Mouse (Mus musculus) olfactory bulb, adult 2 months (tissue): Measurements from ENCODE around the gene Cd3g. TPM values are rescaled to one million over a fixed set of nuclear protein-coding genes. Genes with fewer than 3 reads are reported as not detected.

Experiments
- H3K27ac ChIP-seq: fragments of 200-500 bp; 2 replicates; pipeline ENCODE4 v1.5.1; 2012; ENCODE audit warnings: low read depth, low read length; ENCODE audit not compliant: insufficient read depth
- H3K4me1 ChIP-seq: fragments of 200-500 bp; 2 replicates; pipeline ENCODE4 v1.6.1; 2012; ENCODE audit warnings: low read length; ENCODE audit not compliant: control insufficient read depth, insufficient read depth
- H3K4me3 ChIP-seq: fragments of 200-500 bp; 2 replicates; pipeline ENCODE4 v1.5.1; 2012; ENCODE audit warnings: mild to moderate bottlenecking, low read depth, low read length, moderate library complexity; ENCODE audit not compliant: insufficient read depth
- CTCF ChIP-seq: fragments of 200-500 bp; IDR thresholded peaks from 2 replicates; pipeline ENCODE4 v1.5.1; 2012; ENCODE audit warnings: low read depth, mild to moderate bottlenecking, low read length, moderate library complexity; ENCODE audit not compliant: insufficient read depth
- POLR2A ChIP-seq: fragments of 200-500 bp; IDR thresholded peaks from 2 replicates; pipeline ENCODE4 v1.6.1; 2012; ENCODE audit warnings: mild to moderate bottlenecking, low read depth, low read length, moderate library complexity; ENCODE audit not compliant: insufficient read depth
- WGBS: fragments of 180-500 bp; shearing (Covaris S2); methylation state at CpG from one replicate; pipeline ENCODE4 v1.1.7; 2018; 5-methylcytosine and 5-hydroxymethylcytosine counted together
- polyA plus RNA-seq: library from polyadenylated mRNA; stranded (reverse); fragments of >200 nt; gene quantifications from 2 replicates; pipeline ENCODE4 v1.2.4, GENCODE M21; 2012; ENCODE audit warnings: low replicate concordance; ENCODE audit not compliant: missing spikeins, insufficient read depth, insufficient read length

The Cd3g gene
- polyA plus RNA-seq, 1 experiment, result 736 TPM

GRCm38 (mm10) chr9:44946185-44946695, 34.0 kb downstream of the Cd3g start:
- Histone ChIP-seq H3K4me1 (no peaks in the 10 kb centered on the region), H3K27ac (no peak overlapping the region), H3K4me3 (no peak overlapping the region)
- 92% methylated on average over 7 of the region's 7 CpGs for WGBS
- TF ChIP-seq CTCF, result no peak
- TF ChIP-seq POLR2A, result no peak

DNA sequence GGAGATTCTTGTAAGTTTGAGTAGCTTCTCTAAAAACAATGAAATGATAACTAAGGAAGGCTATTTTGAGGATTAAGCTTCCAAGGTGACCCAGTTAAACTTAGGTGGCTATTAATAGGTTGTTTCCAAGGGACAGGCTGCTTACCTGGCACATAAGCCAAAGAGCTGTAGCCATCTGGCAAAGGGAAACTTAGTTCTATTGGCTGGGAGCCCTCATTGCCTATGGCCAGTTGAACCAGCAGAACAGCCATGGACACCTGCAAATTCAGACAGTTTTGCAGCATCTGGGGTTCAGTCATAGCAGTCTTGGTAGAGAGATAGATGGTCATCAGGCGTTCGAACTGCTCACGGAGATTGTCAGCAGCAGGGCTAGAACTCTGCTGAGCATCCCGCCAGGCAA, 37.8 kb downstream of the Cd3g start:
- Histone ChIP-seq H3K4me3 (no peak overlapping the region), H3K27ac (no peak overlapping the region), H3K4me1 (no peaks in the 10 kb centered on the region)
- 96% methylated on average over 4 of the region's 4 CpGs for WGBS
- TF ChIP-seq CTCF (no peak), POLR2A (no peak)

- Histone ChIP-seq H3K4me3 (no peak overlapping the region), H3K4me1 (no peaks in the 10 kb centered on the region), H3K27ac (no peak overlapping the region)
- no peak for TF ChIP-seq CTCF
- TF ChIP-seq POLR2A, result no peak
- 90% methylated on average over 4 of the region's 4 CpGs for WGBS
Observed at GRCm38 (mm10) chr9:44941756-44942155, 38.5 kb downstream of the Cd3g start.

DNA sequence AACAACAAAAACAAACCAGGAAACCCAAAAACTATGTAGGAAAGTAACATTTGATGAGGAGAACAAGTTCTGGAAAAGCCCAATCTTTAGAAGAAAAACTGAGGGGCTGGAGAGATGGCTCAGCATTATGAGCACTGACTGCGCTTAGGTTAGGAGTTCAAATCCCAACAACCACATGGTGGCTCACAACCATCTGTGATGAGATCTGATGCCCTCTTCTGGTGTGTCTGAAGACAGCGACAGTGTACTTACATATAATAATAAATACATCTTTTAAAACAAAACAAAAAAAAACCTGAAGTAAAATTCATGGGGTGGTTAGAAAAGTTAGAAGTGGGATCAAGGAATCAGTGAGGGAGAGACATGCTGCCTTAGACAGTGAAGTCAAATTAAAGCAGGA, 58.7 kb downstream of the Cd3g start:
- 61% methylated on average over 2 of the region's 2 CpGs for WGBS
- no peak overlapping the region for H3K4me3 ChIP-seq
- TF ChIP-seq CTCF, result no peak
- TF ChIP-seq POLR2A, result no peak
- no peak overlapping the region; the same call in 1 of the 2 replicates for H3K27ac ChIP-seq
- H3K4me1 ChIP-seq, result no peaks in the 10 kb centered on the region

DNA sequence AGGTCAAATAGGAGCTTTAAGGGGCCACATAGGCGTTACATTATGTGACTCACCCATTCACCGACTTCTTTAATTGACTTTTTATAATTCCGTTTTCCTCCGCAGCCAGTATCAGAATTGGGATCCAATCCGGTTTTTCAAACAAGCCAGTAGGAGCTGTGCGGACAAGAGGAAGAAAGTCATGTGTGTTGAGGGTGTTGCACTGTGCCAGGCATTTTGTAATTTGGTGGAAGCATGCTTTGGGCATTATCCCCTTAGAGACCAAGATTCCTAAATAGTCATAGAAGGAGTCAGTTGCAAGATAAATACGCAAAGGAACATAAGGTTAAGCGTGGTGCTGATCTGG, 59.1 kb downstream of the Cd3g start:
- Histone ChIP-seq H3K27ac (peak overlapping the region; percentile 99), H3K4me1 (no peaks in the 10 kb centered on the region), H3K4me3 (peak overlapping the region; percentile 29)
- TF ChIP-seq CTCF, result no peak
- WGBS, result 0% methylated on average over 8 of the region's 8 CpGs

DNA sequence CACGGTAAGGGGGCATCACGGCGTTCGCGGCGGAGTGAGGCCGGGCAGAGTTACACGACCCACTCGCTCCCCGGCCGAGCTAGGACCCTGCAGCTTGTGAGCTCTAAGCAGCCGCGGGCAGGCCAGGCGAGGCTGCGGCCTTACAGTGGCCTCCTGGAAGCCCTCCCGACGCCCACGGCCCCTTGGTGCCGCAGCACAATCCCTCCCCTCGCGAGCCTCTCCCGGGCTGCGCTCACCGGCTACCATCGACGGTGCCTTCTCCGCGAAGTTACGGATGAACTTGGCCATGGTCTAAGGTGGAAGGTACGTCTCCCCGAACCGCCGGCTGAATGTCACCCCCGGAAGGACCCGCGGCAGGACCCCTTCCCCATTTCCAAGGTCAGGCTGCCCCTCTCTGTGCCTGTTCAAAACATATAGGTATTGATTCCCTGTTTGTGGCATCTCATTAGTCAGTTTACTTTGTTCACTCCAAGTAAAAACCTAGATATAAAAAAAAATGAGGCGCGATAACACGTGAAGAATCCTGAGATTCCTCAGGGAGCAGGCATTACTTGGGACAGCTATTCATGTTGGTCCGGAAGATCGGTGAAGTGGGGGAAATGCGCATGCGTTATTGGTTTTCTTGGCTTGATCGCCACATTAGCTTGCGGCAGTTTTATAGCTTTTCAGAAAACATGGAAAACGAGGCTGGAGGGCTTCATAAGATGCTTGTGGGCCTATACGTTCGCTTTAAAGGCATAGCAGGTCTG, 59.7 kb downstream of the Cd3g start, which contains the start of gene Atp5l:
Gene Atp5l (minus strand): TSS at position 369 of the 749 bp plus-strand sequence.
- TF ChIP-seq POLR2A (peak; percentile 63), CTCF (0 out of 2 replicates have a peak, but pooled peaks have one; percentile 8)
- H3K4me1 ChIP-seq, result no peaks in the 10 kb centered on the region
- H3K27ac ChIP-seq, result peak within 1 kb of the TSS; percentile 99
- peak within 1 kb of the TSS; percentile 92 for H3K4me3 ChIP-seq
- WGBS, result under 1% methylated on average over 48 of the region's 48 CpGs

DNA sequence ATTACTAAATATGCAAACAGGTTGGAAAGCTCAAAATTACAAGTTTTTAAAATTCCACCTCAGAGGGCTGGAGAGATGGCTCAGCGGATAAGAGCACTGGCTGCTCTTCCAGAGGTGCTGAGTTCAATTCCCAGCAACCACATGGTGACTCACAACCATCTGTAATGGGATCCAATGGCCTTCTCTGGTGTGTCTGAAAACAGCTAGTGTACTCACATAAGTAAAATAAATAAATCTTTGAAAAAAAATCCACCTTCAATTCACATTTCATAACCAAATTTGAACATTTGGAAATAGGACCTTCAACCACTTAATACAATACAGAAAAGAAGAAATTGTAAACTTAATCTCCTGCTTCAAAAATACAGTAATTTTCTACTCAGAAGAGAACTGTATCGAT, 60.6 kb downstream of the Cd3g start:
- Histone ChIP-seq H3K4me1 (no peaks in the 10 kb centered on the region), H3K27ac (no peak overlapping the region), H3K4me3 (peak overlapping the region; percentile 92)
- WGBS, result 26% methylated on average over 2 of the region's 2 CpGs
- TF ChIP-seq POLR2A (no peak), CTCF (no peak)

Other genes starting within 250 kb of the Cd3g start
- gene Phldb1, start 245.2 kb downstream of the Cd3g start, polyA plus RNA-seq, result not detected in 2 replicates
- 192 TPM in 1 of 2 replicates, not detected in the other for gene Arcn1, start 212.6 kb downstream of the Cd3g start, polyA plus RNA-seq
- gene Ift46, start 212.5 kb downstream of the Cd3g start, polyA plus RNA-seq, result not detected in 2 replicates
- not detected in 2 replicates for gene Tmem25, start 181.1 kb downstream of the Cd3g start, polyA plus RNA-seq
- gene Ttc36, start 177.4 kb downstream of the Cd3g start, polyA plus RNA-seq, result not detected in 2 replicates
- gene Kmt2a, start 99.1 kb downstream of the Cd3g start, polyA plus RNA-seq, result 83.9 and 320 TPM in 2 replicates
- not detected in 2 replicates for gene Atp5l, start 59.7 kb downstream of the Cd3g start, polyA plus RNA-seq
- not detected in 2 replicates for gene Ube4a, start 14.8 kb downstream of the Cd3g start, polyA plus RNA-seq
- gene Cd3d, start 1.4 kb upstream of the Cd3g start, polyA plus RNA-seq, result not detected in 2 replicates
- not detected in 2 replicates for gene Cd3e, start 29.2 kb upstream of the Cd3g start, polyA plus RNA-seq
- gene Mpzl2, start 59.4 kb upstream of the Cd3g start, polyA plus RNA-seq, result not detected in 2 replicates
- gene Mpzl3, start 74.8 kb upstream of the Cd3g start, polyA plus RNA-seq, result not detected in 2 replicates
- not detected in 2 replicates for gene Jaml, start 98.8 kb upstream of the Cd3g start, polyA plus RNA-seq
- not detected in 2 replicates for gene Scn2b, start 137.4 kb upstream of the Cd3g start, polyA plus RNA-seq
- gene Scn4b, start 158.0 kb upstream of the Cd3g start, polyA plus RNA-seq, result not detected in 2 replicates
- gene BC049352, start 201.6 kb upstream of the Cd3g start, polyA plus RNA-seq, result not detected in 2 replicates
- gene Tmprss4, start 223.7 kb upstream of the Cd3g start, polyA plus RNA-seq, result not detected in 2 replicates